Mouse (Mus musculus): ENCODE results near the gene Tmem184b. TPM values are rescaled to one million over a fixed set of nuclear protein-coding genes. Genes with fewer than 3 reads are reported as not detected.

The Tmem184b gene
- 58.5 and 59.9 TPM in 2 replicates for polyA plus RNA-seq (2015; fragmentation: Nextera tagmentation; extraction: Ambion mirVana)

DNA sequence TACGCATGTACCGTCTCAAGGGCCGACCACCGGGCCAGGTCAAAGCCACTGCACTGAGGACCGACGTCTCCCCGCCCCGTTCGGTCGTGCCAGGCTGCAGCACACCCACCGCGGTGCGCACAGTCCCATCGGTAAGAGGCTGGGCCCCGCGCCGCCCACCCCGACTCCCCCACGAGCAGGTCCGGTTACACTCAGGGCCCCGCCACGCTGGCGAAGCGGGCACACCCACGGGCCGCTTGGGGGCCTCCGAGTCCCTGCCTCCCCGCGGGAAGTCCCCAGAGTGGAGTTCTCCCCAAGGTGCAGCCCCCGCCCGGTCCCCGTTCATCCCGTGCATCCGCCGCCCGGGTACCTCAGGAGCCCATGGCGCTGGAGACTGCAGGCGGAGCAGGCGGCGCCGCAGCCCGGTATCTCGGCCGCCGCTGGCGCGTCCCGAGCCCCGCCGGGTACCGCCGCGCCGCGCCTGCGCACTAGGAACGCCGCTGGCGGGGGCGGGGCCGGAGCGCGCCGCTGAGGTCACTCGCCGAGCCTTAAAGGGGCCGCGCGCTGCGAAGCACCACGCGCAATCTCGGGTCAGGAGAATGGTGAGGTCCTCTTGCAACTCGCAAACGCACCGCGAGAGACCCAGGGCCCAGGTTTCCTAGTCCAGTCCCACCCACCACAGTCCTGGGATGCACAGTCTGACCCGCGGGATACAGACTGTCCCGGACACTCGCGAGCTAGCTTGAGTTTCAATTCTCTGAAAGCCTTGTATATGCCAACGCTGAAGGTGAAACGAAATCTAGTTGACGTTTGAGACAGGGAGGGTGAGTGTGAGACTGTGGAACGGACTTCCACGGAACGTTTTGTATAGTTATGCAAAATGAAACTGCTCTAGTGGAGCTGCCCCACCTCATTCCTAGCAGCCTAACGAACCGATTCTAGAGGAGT is at the start of gene Tmem184b:
Gene Tmem184b (minus strand): TSS at position 734 of the 927 bp plus-strand sequence.
- Histone ChIP-seq H3K9ac (peak within 1 kb of the TSS; percentile 86), H3K9me3 (no peaks in the 10 kb centered on the region), H3K27ac (peak within 1 kb of the TSS; percentile 81), H3K4me3 (replicated peaks) (peak within 1 kb of the TSS; percentile 95), H3K4me2 (peak within 1 kb of the TSS; percentile 87), H3K27me3 (replicated peaks) (no peaks in the 10 kb centered on the region), H3K4me1 (peaks cover 39% of the 10 kb centered on the region), H3K36me3 (no peaks in the 10 kb centered on the region)
- under 1% methylated on average over 90 of the region's 90 CpGs for WGBS
- ATAC-seq (ENCODE audit: insufficient read depth, low FRiP score, low read depth), result peak; percentile 85

- Histone ChIP-seq H3K9me3 (no peaks in the 10 kb centered on the region), H3K4me3 (replicated peaks) (no peak overlapping the region), H3K4me2 (no peak overlapping the region), H3K36me3 (no peaks in the 10 kb centered on the region), H3K27ac (no peak overlapping the region), H3K4me1 (no peaks in the 10 kb centered on the region), H3K9ac (no peak overlapping the region), H3K27me3 (replicated peaks) (no peaks in the 10 kb centered on the region)
- no peak for ATAC-seq (ENCODE audit: insufficient read depth, low FRiP score, low read depth)
- WGBS, result 83% methylated on average over 3 of the region's 3 CpGs
These were observed 44.7 kb upstream of the Tmem184b start for GRCm38 (mm10) chr15:79448041-79448440.

- ATAC-seq (ENCODE audit: insufficient read depth, low FRiP score, low read depth), result no peak
- H3K4me3 ChIP-seq (replicated peaks), result no peak overlapping the region
- no peaks in the 10 kb centered on the region for H3K36me3 ChIP-seq
These were observed 42.7 kb upstream of the Tmem184b start for GRCm38 (mm10) chr15:79445786-79446654.

GRCm38 (mm10) chr15:79443856-79444410 is 40.6 kb upstream of the Tmem184b start:
- no peaks in the 10 kb centered on the region for H3K36me3 ChIP-seq
- peaks cover 24% of the 10 kb centered on the region for H3K4me1 ChIP-seq
- no peaks in the 10 kb centered on the region for H3K27me3 ChIP-seq (replicated peaks)
- H3K4me3 ChIP-seq (replicated peaks), result no peak overlapping the region
- no peak overlapping the region for H3K27ac ChIP-seq
- H3K9me3 ChIP-seq, result no peaks in the 10 kb centered on the region
- H3K9ac ChIP-seq, result no peak overlapping the region
- 55% methylated on average over 7 of the region's 7 CpGs for WGBS
- ATAC-seq (ENCODE audit: insufficient read depth, low FRiP score, low read depth), result no peak
- H3K4me2 ChIP-seq, result no peak overlapping the region

More at GRCm38 (mm10) chr15:79445786-79446654, 42.7 kb upstream of the Tmem184b start:
- Histone ChIP-seq H3K27me3 (replicated peaks) (no peaks in the 10 kb centered on the region), H3K4me2 (no peak overlapping the region), H3K27ac (no peak overlapping the region), H3K4me1 (peaks cover 5% of the 10 kb centered on the region; the same call in 1 of the 2 replicates), H3K9me3 (no peaks in the 10 kb centered on the region), H3K9ac (no peak overlapping the region)
- WGBS, result 68% methylated on average over 8 of the region's 8 CpGs

DNA sequence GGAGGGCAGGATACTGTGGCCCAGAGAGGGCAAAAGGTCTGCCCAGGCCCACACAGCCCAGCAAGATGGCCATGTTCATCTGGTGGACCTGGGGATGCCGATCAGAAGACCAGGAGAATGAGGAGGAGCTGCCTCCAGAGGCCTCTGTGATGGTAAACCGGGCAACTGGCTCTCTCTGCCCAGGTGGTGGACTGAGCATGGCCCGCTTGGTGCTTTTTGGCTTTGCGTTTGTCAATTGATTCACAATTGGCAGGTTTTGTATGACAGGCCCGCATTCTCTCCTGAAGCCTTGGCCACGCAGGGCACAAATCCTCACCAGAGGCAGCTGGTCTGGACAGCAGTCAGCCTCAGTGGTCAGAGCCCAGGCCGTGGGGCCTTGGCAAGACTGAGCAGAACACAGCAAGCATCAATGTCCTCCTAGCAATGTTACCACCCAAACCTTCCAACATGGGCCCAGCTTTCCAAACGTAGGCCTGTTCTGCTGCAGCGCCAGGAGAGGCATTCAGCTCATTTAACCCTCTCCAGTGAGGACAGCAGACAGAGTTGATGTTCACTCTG is 39.7 kb upstream of the Tmem184b start:
- Histone ChIP-seq H3K4me3 (replicated peaks) (no peak overlapping the region), H3K4me2 (no peak overlapping the region; the same call in 1 of the 2 replicates), H3K36me3 (no peaks in the 10 kb centered on the region), H3K9me3 (no peaks in the 10 kb centered on the region), H3K9ac (no peak overlapping the region), H3K27me3 (replicated peaks) (no peaks in the 10 kb centered on the region), H3K4me1 (peaks cover 32% of the 10 kb centered on the region), H3K27ac (no peak overlapping the region)
- ATAC-seq (ENCODE audit: insufficient read depth, low FRiP score, low read depth), result no peak
- 82% methylated on average over 9 of the region's 9 CpGs for WGBS

DNA sequence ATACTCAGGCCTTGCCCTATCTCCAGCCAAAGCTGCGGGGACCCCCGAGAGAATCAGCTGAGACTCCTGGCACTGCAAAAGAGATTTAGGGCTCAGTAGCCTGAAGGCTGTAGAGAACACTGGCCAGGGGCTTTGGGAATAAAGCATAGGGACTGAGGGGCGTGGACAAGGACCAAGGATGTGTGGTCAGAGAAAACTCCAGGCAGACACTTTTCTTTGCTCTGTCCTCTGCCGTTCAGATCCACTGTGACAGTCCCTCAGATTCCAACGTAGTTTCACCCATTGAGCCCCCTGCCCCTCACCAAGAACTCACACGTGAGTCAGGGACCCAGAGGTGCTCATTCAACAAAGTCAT is 38.9 kb upstream of the Tmem184b start:
- Histone ChIP-seq H3K4me2 (peak overlapping the region; percentile 65), H3K4me1 (peaks cover 32% of the 10 kb centered on the region), H3K36me3 (no peaks in the 10 kb centered on the region), H3K27ac (peak overlapping the region; percentile 94), H3K9ac (peak overlapping the region; percentile 96; the same call in 1 of the 2 replicates), H3K4me3 (replicated peaks) (peak overlapping the region; percentile 87), H3K9me3 (no peaks in the 10 kb centered on the region), H3K27me3 (replicated peaks) (no peaks in the 10 kb centered on the region)
- ATAC-seq (ENCODE audit: insufficient read depth, low FRiP score, low read depth), result 0 out of 2 replicates have a peak, but pooled peaks have one; percentile 7
- WGBS, result 7% methylated on average over 6 of the region's 6 CpGs

GRCm38 (mm10) chr15:79441331-79442256 is 38.2 kb upstream of the Tmem184b start:
- no peaks in the 10 kb centered on the region for H3K36me3 ChIP-seq
- H3K9ac ChIP-seq, result peak overlapping the region; percentile 96
- ATAC-seq (ENCODE audit: insufficient read depth, low FRiP score, low read depth), result peak; percentile 52; the same call in 1 of the 2 replicates
- H3K9me3 ChIP-seq, result no peaks in the 10 kb centered on the region
- peak overlapping the region; percentile 87 for H3K4me3 ChIP-seq (replicated peaks)
- no peaks in the 10 kb centered on the region for H3K27me3 ChIP-seq (replicated peaks)
- H3K4me2 ChIP-seq, result peak overlapping the region; percentile 65
- H3K27ac ChIP-seq, result peak overlapping the region; percentile 94
- peaks cover 37% of the 10 kb centered on the region for H3K4me1 ChIP-seq
- under 1% methylated on average over 69 of the region's 107 CpGs for WGBS

GRCm38 (mm10) chr15:79440651-79441330 is 37.4 kb upstream of the Tmem184b start:
- Histone ChIP-seq H3K4me3 (replicated peaks) (peak overlapping the region; percentile 87), H3K27ac (peak overlapping the region; percentile 94), H3K9ac (peak overlapping the region; percentile 96), H3K27me3 (replicated peaks) (no peaks in the 10 kb centered on the region), H3K4me1 (peaks cover 45% of the 10 kb centered on the region), H3K9me3 (no peaks in the 10 kb centered on the region), H3K4me2 (peak overlapping the region; percentile 65), H3K36me3 (0 out of 2 replicates have a peak, but pooled peaks cover under 1% of the 10 kb centered on the region)
- no peak for ATAC-seq (ENCODE audit: insufficient read depth, low FRiP score, low read depth)
- 12% methylated on average over 11 of the region's 11 CpGs for WGBS

- WGBS, result 67% methylated on average over 4 of the region's 4 CpGs
- Histone ChIP-seq H3K4me3 (replicated peaks) (peak overlapping the region; percentile 87), H3K4me1 (peaks cover 50% of the 10 kb centered on the region), H3K27me3 (replicated peaks) (no peaks in the 10 kb centered on the region), H3K27ac (no peak overlapping the region), H3K36me3 (peaks cover 6% of the 10 kb centered on the region; the same call in 1 of the 2 replicates), H3K9ac (no peak overlapping the region), H3K9me3 (no peaks in the 10 kb centered on the region), H3K4me2 (peak overlapping the region; percentile 65)
- ATAC-seq (ENCODE audit: insufficient read depth, low FRiP score, low read depth), result no peak
These were observed 36.9 kb upstream of the Tmem184b start for GRCm38 (mm10) chr15:79440223-79440622.

DNA sequence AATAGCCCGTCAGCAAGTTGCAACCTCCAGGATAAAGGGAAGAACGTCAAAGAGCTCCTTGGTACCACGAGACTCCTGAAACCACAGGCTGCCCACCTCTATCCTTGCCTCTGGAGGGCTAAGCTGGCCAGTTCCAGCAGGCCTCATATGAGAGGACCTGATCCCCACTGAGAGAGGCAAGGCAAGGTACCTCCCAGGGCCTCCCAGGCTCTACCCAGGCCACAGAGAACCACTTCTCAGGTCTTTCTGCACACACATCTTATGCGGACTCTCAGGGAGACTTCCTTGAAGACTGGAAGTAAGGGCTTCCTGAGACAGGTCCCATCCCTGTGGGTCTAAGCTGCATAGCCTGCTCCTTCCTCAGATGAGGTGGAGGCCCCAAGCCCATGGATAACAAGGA is 36.0 kb upstream of the Tmem184b start:
- Histone ChIP-seq H3K27me3 (replicated peaks) (no peaks in the 10 kb centered on the region), H3K4me3 (replicated peaks) (no peak overlapping the region; the same call in 1 of the 2 replicates), H3K36me3 (peaks cover 10% of the 10 kb centered on the region; the same call in 1 of the 2 replicates), H3K9me3 (no peaks in the 10 kb centered on the region), H3K9ac (no peak overlapping the region), H3K27ac (no peak overlapping the region), H3K4me2 (0 out of 2 replicates have a peak overlapping the region, but pooled peaks have one; percentile 65), H3K4me1 (peaks cover 53% of the 10 kb centered on the region)
- 69% methylated on average over 4 of the region's 4 CpGs for WGBS
- no peak for ATAC-seq (ENCODE audit: insufficient read depth, low FRiP score, low read depth)

All from stomach, embryonic 15.5 days (tissue).